Mouse (Mus musculus) urinary bladder, adult 18-20 months (tissue): ENCODE results near the gene Wfdc11.
"Not testable (repeated sequence)": the region's sequence is repeated elsewhere in the genome, so short reads cannot be mapped to it uniquely, and the experiment has no call there.

Experiments used
- DNase-seq, 2 experiments: peaks; one replicate each; pipeline ENCODE4 v3.0.0; 2022; ENCODE audit warnings: low spot score in 2 of 2, mixed read lengths in 2 of 2

Wfdc11 gene

GRCm38 (mm10) chr2:164641129-164641528, 32.8 kb downstream of the Wfdc11 start:
- no peak for DNase-seq

GRCm38 (mm10) chr2:164638696-164639095, 35.2 kb downstream of the Wfdc11 start, which contains the start of gene Wfdc16:
Gene Wfdc16 (minus strand): TSS chr2:164638796.
- no peak for DNase-seq

GRCm38 (mm10) chr2:164635266-164635665, 38.6 kb downstream of the Wfdc11 start:
- DNase-seq: no peak

GRCm38 (mm10) chr2:164621775-164622174, 52.1 kb downstream of the Wfdc11 start:
- DNase-seq: no peak

GRCm38 (mm10) chr2:164619050-164619449, 54.8 kb downstream of the Wfdc11 start:
- DNase-seq: no peak

- DNase-seq: no peak
These were observed 58.5 kb downstream of the Wfdc11 start for GRCm38 (mm10) chr2:164615386-164615785.

GRCm38 (mm10) chr2:164613471-164613870, 60.4 kb downstream of the Wfdc11 start, which contains the start of the genes Wfdc6b and Wfdc8:
Gene Wfdc6b (plus strand): TSS chr2:164613522.
Gene Wfdc8 (minus strand): TSS chr2:164613626.
- not testable (repeated sequence) for DNase-seq
